Mouse (Mus musculus): ENCODE data around the gene Lhx8.

Gene Lhx8

GRCm38 (mm10) chr3:154330181-154331002, at the start of gene Lhx8:
Lhx8 (minus strand) TSS chr3:154330659.
- DNase-seq (ENCODE audit: low spot score in 2 of 2), result no peak

- no peak for DNase-seq (ENCODE audit: low spot score in 2 of 2)
Observed at GRCm38 (mm10) chr3:154373536-154373935, 43.1 kb upstream of the Lhx8 start.

- DNase-seq (ENCODE audit: low spot score in 2 of 2), result no peak
Observed at GRCm38 (mm10) chr3:154372688-154373087, 42.2 kb upstream of the Lhx8 start.

- DNase-seq (ENCODE audit: low spot score in 2 of 2), result no peak
Observed at GRCm38 (mm10) chr3:154367327-154367726, 36.9 kb upstream of the Lhx8 start.

- DNase-seq (ENCODE audit: low spot score in 2 of 2), result peak in 1 of 2 experiments; percentile 23
Observed at GRCm38 (mm10) chr3:154364604-154365209, 34.2 kb upstream of the Lhx8 start.

GRCm38 (mm10) chr3:154363507-154363906, 33.0 kb upstream of the Lhx8 start:
- no peak for DNase-seq (ENCODE audit: low spot score in 2 of 2)

GRCm38 (mm10) chr3:154359231-154359630, 28.8 kb upstream of the Lhx8 start:
- DNase-seq (ENCODE audit: low spot score in 2 of 2), result no peak

GRCm38 (mm10) chr3:154340294-154340914, 9.9 kb upstream of the Lhx8 start:
- DNase-seq (ENCODE audit: low spot score in 2 of 2), result no peak

- no peak for DNase-seq (ENCODE audit: low spot score in 2 of 2)
Observed at GRCm38 (mm10) chr3:154339649-154340260, 9.3 kb upstream of the Lhx8 start.

GRCm38 (mm10) chr3:154334806-154335205, 4.3 kb upstream of the Lhx8 start:
- no peak for DNase-seq (ENCODE audit: low spot score in 2 of 2)

GRCm38 (mm10) chr3:154333401-154333999, 3.0 kb upstream of the Lhx8 start:
- DNase-seq (ENCODE audit: low spot score in 2 of 2), result no peak

GRCm38 (mm10) chr3:154332941-154333340, 2.5 kb upstream of the Lhx8 start:
- no peak for DNase-seq (ENCODE audit: low spot score in 2 of 2)

- DNase-seq (ENCODE audit: low spot score in 2 of 2), result no peak
Observed at GRCm38 (mm10) chr3:154332213-154332530, 1.7 kb upstream of the Lhx8 start.

- no peak for DNase-seq (ENCODE audit: low spot score in 2 of 2)
Observed at GRCm38 (mm10) chr3:154331506-154332212, 1.2 kb upstream of the Lhx8 start.

GRCm38 (mm10) chr3:154331003-154331340, 513 bp upstream of the Lhx8 start:
- no peak for DNase-seq (ENCODE audit: low spot score in 2 of 2)

- peak in 1 of 2 experiments; percentile 29 for DNase-seq (ENCODE audit: low spot score in 2 of 2)
Observed at GRCm38 (mm10) chr3:154329323-154330180, 907 bp downstream of the Lhx8 start.

GRCm38 (mm10) chr3:154328721-154329322, 1.6 kb downstream of the Lhx8 start:
- no peak for DNase-seq (ENCODE audit: low spot score in 2 of 2)

- no peak for DNase-seq (ENCODE audit: low spot score in 2 of 2)
Observed at GRCm38 (mm10) chr3:154327883-154328720, 2.4 kb downstream of the Lhx8 start.
